Mouse (Mus musculus) left cerebral cortex, adult 11 months (tissue): ENCODE data around the gene Sipa1l1.

ENCODE experiments used
- DNase-seq: peaks from one replicate; pipeline ENCODE4 v3.0.0; 2022; ENCODE audit warnings: low spot score

Gene Sipa1l1

GRCm38 (mm10) chr12:82427416-82427815 is 258.3 kb downstream of the Sipa1l1 start:
- no peak for DNase-seq

GRCm38 (mm10) chr12:82428466-82428865 is 259.3 kb downstream of the Sipa1l1 start:
- DNase-seq: no peak

- no peak for DNase-seq
Observed at GRCm38 (mm10) chr12:82433311-82433710, 264.2 kb downstream of the Sipa1l1 start.

- DNase-seq: peak; percentile 46
Observed at GRCm38 (mm10) chr12:82434591-82434990, 265.5 kb downstream of the Sipa1l1 start.

- no peak for DNase-seq
Observed at GRCm38 (mm10) chr12:82441479-82441878, 272.4 kb downstream of the Sipa1l1 start.

GRCm38 (mm10) chr12:82446609-82447024 is 277.5 kb downstream of the Sipa1l1 start:
- no peak for DNase-seq

GRCm38 (mm10) chr12:82448129-82448815 is 279.2 kb downstream of the Sipa1l1 start:
- DNase-seq: no peak

GRCm38 (mm10) chr12:82452428-82452827 is 283.3 kb downstream of the Sipa1l1 start:
- DNase-seq: no peak

- DNase-seq: no peak
Observed at GRCm38 (mm10) chr12:82454415-82454814, 285.3 kb downstream of the Sipa1l1 start.

GRCm38 (mm10) chr12:82455700-82456413 is 286.7 kb downstream of the Sipa1l1 start:
- DNase-seq: no peak

- DNase-seq: no peak
Observed at GRCm38 (mm10) chr12:82456414-82456805, 287.3 kb downstream of the Sipa1l1 start.

- DNase-seq: no peak
Observed at GRCm38 (mm10) chr12:82457609-82458008, 288.5 kb downstream of the Sipa1l1 start.

- no peak for DNase-seq
Observed at GRCm38 (mm10) chr12:82458017-82458416, 288.9 kb downstream of the Sipa1l1 start.

GRCm38 (mm10) chr12:82467234-82467633 is 298.1 kb downstream of the Sipa1l1 start:
- DNase-seq: no peak

GRCm38 (mm10) chr12:82467641-82468040 is 298.5 kb downstream of the Sipa1l1 start:
- peak; percentile 42 for DNase-seq

GRCm38 (mm10) chr12:82468416-82468815 is 299.3 kb downstream of the Sipa1l1 start:
- no peak for DNase-seq

GRCm38 (mm10) chr12:82469706-82470361 is 300.7 kb downstream of the Sipa1l1 start:
- peak; percentile 83 for DNase-seq

GRCm38 (mm10) chr12:82470362-82470936 is 301.3 kb downstream of the Sipa1l1 start:
- peak; percentile 67 for DNase-seq

GRCm38 (mm10) chr12:82472796-82473195 is 303.7 kb downstream of the Sipa1l1 start:
- DNase-seq: no peak

GRCm38 (mm10) chr12:82473238-82473637 is 304.1 kb downstream of the Sipa1l1 start:
- no peak for DNase-seq

GRCm38 (mm10) chr12:82474409-82474808 is 305.3 kb downstream of the Sipa1l1 start:
- no peak for DNase-seq

GRCm38 (mm10) chr12:82476028-82476427 is 306.9 kb downstream of the Sipa1l1 start:
- DNase-seq: no peak

- DNase-seq: no peak
Observed at GRCm38 (mm10) chr12:82476580-82476979, 307.5 kb downstream of the Sipa1l1 start.
